Mouse (Mus musculus): Measurements from ENCODE around the gene Ampd1. TPM values are rescaled to one million over a fixed set of nuclear protein-coding genes. Genes with fewer than 3 reads are reported as not detected.

Ampd1 gene
- polyA plus RNA-seq, 2 experiments from 2014 or later, result 3.9 to 7.1 TPM

Other genes with a start within 250 kb of the Ampd1 start
- gene Sycp1, start 137.9 kb upstream of the Ampd1 start, polyA plus RNA-seq (2017; shearing (Covaris generic)), result not detected
- gene Nr1h5, start 109.9 kb upstream of the Ampd1 start, polyA plus RNA-seq (2017; shearing (Covaris generic)), result not detected
- 10 to 100 TPM; 49.5 to 61.8 TPM for gene Sike1, start 78.3 kb upstream of the Ampd1 start, polyA plus RNA-seq (2017; shearing (Covaris generic))
- gene Csde1, start 53.6 kb upstream of the Ampd1 start, polyA plus RNA-seq (2017; shearing (Covaris generic)), result 100 to 1,000 TPM; 514 to 711 TPM
- gene Nras, start 15.7 kb upstream of the Ampd1 start, polyA plus RNA-seq (2017; shearing (Covaris generic)), result 100 to 1,000 TPM; 106 to 107 TPM
- gene Dennd2c, start 28.6 kb downstream of the Ampd1 start, polyA plus RNA-seq (2017; shearing (Covaris generic)), result 1 to 10 TPM; 1.4 to 1.6 TPM
- gene Bcas2, start 97.6 kb downstream of the Ampd1 start, polyA plus RNA-seq (2017; shearing (Covaris generic)), result 100 to 1,000 TPM; 129 to 131 TPM
- 10 to 100 TPM; 58.5 to 71.2 TPM for gene Trim33, start 205.3 kb downstream of the Ampd1 start, polyA plus RNA-seq (2017; shearing (Covaris generic))